Mouse (Mus musculus): ENCODE data around the gene Homer3. TPM values are rescaled to one million over a fixed set of nuclear protein-coding genes. Genes with fewer than 3 reads are reported as not detected.
A peak's percentile ranks its signal among the peaks of the same experiment; 100 is the strongest.

Homer3 gene
- polyA plus RNA-seq, 1 experiment from 2014 or later: 22.7 TPM

DNA sequence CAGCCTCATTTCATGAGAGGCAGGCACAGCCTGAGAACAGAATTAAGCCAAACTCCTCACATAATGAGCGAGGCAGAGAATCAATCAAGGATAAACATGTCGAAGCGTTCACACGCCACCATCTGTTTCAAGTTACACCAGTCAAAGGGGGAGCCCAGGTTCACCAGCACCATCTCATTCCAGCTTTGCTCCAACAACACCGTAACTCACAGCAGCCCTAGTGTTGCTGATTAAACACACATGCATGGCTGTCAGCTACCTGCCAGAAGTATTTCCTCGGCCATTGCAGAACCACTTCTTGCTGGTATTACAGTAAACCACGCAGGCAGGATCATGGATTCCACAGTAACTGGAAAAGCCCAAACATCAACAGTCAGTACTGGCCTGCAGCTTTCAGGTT is 60.4 kb downstream of the Homer3 start:
- Histone ChIP-seq H3K36me3 (peaks cover 55% of the 10 kb centered on the region), H3K9ac (replicated peaks) (no peak overlapping the region), H3K4me2 (no peak overlapping the region), H3K27ac (replicated peaks) (no peak overlapping the region), H3K9me3 (replicated peaks) (no peaks in the 10 kb centered on the region), H3K4me3 (replicated peaks) (no peak overlapping the region), H3K4me1 (peaks cover 3% of the 10 kb centered on the region; the same call in 1 of the 2 replicates), H3K27me3 (replicated peaks) (no peaks in the 10 kb centered on the region)
- WGBS: 76% methylated on average over 7 of the region's 7 CpGs
- no peak for ATAC-seq (ENCODE audit: low FRiP score)

DNA sequence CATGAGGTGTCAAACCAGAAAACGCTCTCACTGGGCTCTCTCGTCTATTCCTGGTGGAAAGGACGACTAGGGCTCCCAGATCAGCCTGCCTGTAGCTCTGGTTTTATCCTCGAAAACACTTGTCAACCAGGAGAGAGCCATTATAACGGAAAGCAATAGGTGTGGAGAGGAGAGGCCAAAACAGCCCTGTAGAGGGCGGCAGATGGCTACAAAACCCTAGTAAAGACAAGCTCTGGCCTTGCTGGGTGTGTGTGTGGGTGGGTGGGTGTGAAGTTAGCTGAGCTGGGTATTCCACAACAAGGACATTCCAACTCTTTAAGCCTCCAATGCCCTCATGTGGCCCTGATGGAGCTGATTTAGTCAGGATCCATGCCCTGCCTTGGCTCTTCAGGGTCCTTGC is 61.1 kb downstream of the Homer3 start:
- H3K4me3 ChIP-seq (replicated peaks): no peak overlapping the region
- no peaks in the 10 kb centered on the region for H3K27me3 ChIP-seq (replicated peaks)
- no peak overlapping the region for H3K9ac ChIP-seq (replicated peaks)
- H3K4me1 ChIP-seq: peaks cover 9% of the 10 kb centered on the region
- H3K36me3 ChIP-seq: peaks cover 49% of the 10 kb centered on the region
- 68% methylated on average over 6 of the region's 6 CpGs for WGBS
- no peaks in the 10 kb centered on the region for H3K9me3 ChIP-seq (replicated peaks)
- peak; percentile 48; the same call in 1 of the 2 replicates for ATAC-seq (ENCODE audit: low FRiP score)
- no peak overlapping the region for H3K27ac ChIP-seq (replicated peaks)
- no peak overlapping the region for H3K4me2 ChIP-seq

Other genes starting within 250 kb of the Homer3 start
- gene Mau2, start 240.1 kb upstream of the Homer3 start, polyA plus RNA-seq (2015; fragmentation: Nextera tagmentation; extraction: Ambion mirVana): 63.3 and 65.6 TPM in 2 replicates
- 57.2 and 57.5 TPM in 2 replicates for gene Sugp1, start 240.0 kb upstream of the Homer3 start, polyA plus RNA-seq (2015; fragmentation: Nextera tagmentation; extraction: Ambion mirVana)
- gene Tm6sf2, start 209.9 kb upstream of the Homer3 start, polyA plus RNA-seq (2015; fragmentation: Nextera tagmentation; extraction: Ambion mirVana): 1.4 and 2.0 TPM in 2 replicates
- gene Hapln4, start 199.4 kb upstream of the Homer3 start, polyA plus RNA-seq (2015; fragmentation: Nextera tagmentation; extraction: Ambion mirVana): 1.5 and 1.6 TPM in 2 replicates
- 160 and 169 TPM in 2 replicates for gene Ncan, start 162.0 kb upstream of the Homer3 start, polyA plus RNA-seq (2015; fragmentation: Nextera tagmentation; extraction: Ambion mirVana)
- gene Nr2c2ap, start 151.5 kb upstream of the Homer3 start, polyA plus RNA-seq (2015; fragmentation: Nextera tagmentation; extraction: Ambion mirVana): 47.2 and 49.0 TPM in 2 replicates
- gene Rfxank, start 143.7 kb upstream of the Homer3 start, polyA plus RNA-seq (2015; fragmentation: Nextera tagmentation; extraction: Ambion mirVana): 12.3 and 14.6 TPM in 2 replicates
- 60.8 and 62.6 TPM in 2 replicates for gene Borcs8, start 143.3 kb upstream of the Homer3 start, polyA plus RNA-seq (2015; fragmentation: Nextera tagmentation; extraction: Ambion mirVana)
- gene Mef2b, start 143.1 kb upstream of the Homer3 start, polyA plus RNA-seq (2015; fragmentation: Nextera tagmentation; extraction: Ambion mirVana): 1.4 and 1.5 TPM in 2 replicates
- 51.1 and 54.0 TPM in 2 replicates for gene Tmem161a, start 110.5 kb upstream of the Homer3 start, polyA plus RNA-seq (2015; fragmentation: Nextera tagmentation; extraction: Ambion mirVana)
- gene Slc25a42, start 70.5 kb upstream of the Homer3 start, polyA plus RNA-seq (2015; fragmentation: Nextera tagmentation; extraction: Ambion mirVana): 9.3 and 10.9 TPM in 2 replicates
- gene Sugp2, start 48.6 kb upstream of the Homer3 start, polyA plus RNA-seq (2015; fragmentation: Nextera tagmentation; extraction: Ambion mirVana): 77.3 and 80.5 TPM in 2 replicates
- gene Armc6, start 48.4 kb upstream of the Homer3 start, polyA plus RNA-seq (2015; fragmentation: Nextera tagmentation; extraction: Ambion mirVana): 106 and 112 TPM in 2 replicates
- 42.2 and 46.7 TPM in 2 replicates for gene Ddx49, start 19.7 kb downstream of the Homer3 start, polyA plus RNA-seq (2015; fragmentation: Nextera tagmentation; extraction: Ambion mirVana)
- 299 and 314 TPM in 2 replicates for gene Cope, start 19.7 kb downstream of the Homer3 start, polyA plus RNA-seq (2015; fragmentation: Nextera tagmentation; extraction: Ambion mirVana)
- gene Cers1, start 32.9 kb downstream of the Homer3 start, polyA plus RNA-seq (2015; fragmentation: Nextera tagmentation; extraction: Ambion mirVana): 35.5 and 42.4 TPM in 2 replicates
- 7.9 and 9.8 TPM in 2 replicates for gene Gdf1, start 47.0 kb downstream of the Homer3 start, polyA plus RNA-seq (2015; fragmentation: Nextera tagmentation; extraction: Ambion mirVana)
- 11.8 and 12.6 TPM in 2 replicates for gene Upf1, start 70.5 kb downstream of the Homer3 start, polyA plus RNA-seq (2015; fragmentation: Nextera tagmentation; extraction: Ambion mirVana)
- gene Comp, start 90.7 kb downstream of the Homer3 start, polyA plus RNA-seq (2015; fragmentation: Nextera tagmentation; extraction: Ambion mirVana): 3.1 and 6.4 TPM in 2 replicates
- 44.9 and 45.6 TPM in 2 replicates for gene Crtc1, start 156.8 kb downstream of the Homer3 start, polyA plus RNA-seq (2015; fragmentation: Nextera tagmentation; extraction: Ambion mirVana)
- 33.3 and 35.0 TPM in 2 replicates for gene Klhl26, start 194.1 kb downstream of the Homer3 start, polyA plus RNA-seq (2015; fragmentation: Nextera tagmentation; extraction: Ambion mirVana)
- gene Tmem59l, start 204.5 kb downstream of the Homer3 start, polyA plus RNA-seq (2015; fragmentation: Nextera tagmentation; extraction: Ambion mirVana): 153 and 188 TPM in 2 replicates
- gene Crlf1, start 210.3 kb downstream of the Homer3 start, polyA plus RNA-seq (2015; fragmentation: Nextera tagmentation; extraction: Ambion mirVana): 7.9 and 8.7 TPM in 2 replicates
- gene Rex1bd, start 223.9 kb downstream of the Homer3 start, polyA plus RNA-seq (2015; fragmentation: Nextera tagmentation; extraction: Ambion mirVana): 165 and 181 TPM in 2 replicates
- gene Uba52, start 228.0 kb downstream of the Homer3 start, polyA plus RNA-seq (2015; fragmentation: Nextera tagmentation; extraction: Ambion mirVana): 653 and 714 TPM in 2 replicates
- gene Fkbp8, start 244.9 kb downstream of the Homer3 start, polyA plus RNA-seq (2015; fragmentation: Nextera tagmentation; extraction: Ambion mirVana): 381 and 389 TPM in 2 replicates
- 44.4 and 51.1 TPM in 2 replicates for gene Kxd1, start 245.1 kb downstream of the Homer3 start, polyA plus RNA-seq (2015; fragmentation: Nextera tagmentation; extraction: Ambion mirVana)

Data from neural tube, embryonic 15.5 days (tissue).